In the genomic region with DNA sequence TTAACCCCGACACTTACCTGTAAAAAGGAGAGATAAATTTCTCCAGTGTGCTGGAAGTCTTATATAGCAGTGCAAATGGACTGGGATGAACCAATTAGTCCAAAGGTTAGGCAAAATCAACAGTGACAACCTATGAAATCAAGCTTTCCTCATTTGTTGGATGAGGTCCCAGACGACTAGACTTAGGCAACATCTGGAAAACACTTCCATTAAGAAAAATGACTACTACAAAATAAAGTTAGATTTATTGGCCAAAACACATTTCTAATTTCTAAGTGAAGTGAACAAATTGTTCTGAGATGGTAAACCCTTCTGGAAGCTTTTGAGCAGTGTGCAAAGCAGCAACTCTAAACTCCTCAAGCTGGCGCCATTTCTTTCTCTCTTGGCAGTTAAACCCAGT, we compare ENCODE assay signal across 19 mouse cellular contexts. TPM values are rescaled to one million over a fixed set of nuclear protein-coding genes. Genes with fewer than 3 reads are reported as not detected.
DNase-seq lines count a peak whose midpoint lies in the region; ATAC-seq and TF ChIP-seq lines count a peak whose summit lies in the region.
"Had no signal": no experiment of that assay in that cellular context is flagged by ENCODE, and none has a peak within 500 bp of the region (broad histone marks: within the 10 kb centered on the region; RNA-seq: fewer than 3 reads in every experiment).

Prg4 (minus strand) TSS at position 34 of the 400 bp plus-strand sequence.

- peak within 1 kb of the TSS; percentile 51 for H3K27ac ChIP-seq in heart, adult 2 months
- no peak within 1 kb of the TSS for H3K27ac ChIP-seq in heart, embryonic 12.5 days (ENCODE audit: poor library complexity, severe bottlenecking)
- H3K27ac ChIP-seq in lung, postnatal 0 days (ENCODE audit: low read length) = no peak within 1 kb of the TSS
- no peak within 1 kb of the TSS for H3K27ac ChIP-seq in midbrain, embryonic 10.5 days (replicated peaks)
- H3K27ac ChIP-seq in forebrain, postnatal 0 days (ENCODE audit: low read depth, low read length) = no peak within 1 kb of the TSS
- H3K27ac ChIP-seq: forebrain, embryonic 10.5 days; hindbrain, embryonic 10.5 days; intestine, embryonic 15.5 days; left cerebral cortex, adult 2 months; limb, embryonic 13.5 days; macrophage; midbrain, embryonic 15.5 days; stomach, postnatal 0 days had no signal

- no peak within 1 kb of the TSS for H3K4me2 ChIP-seq in heart, embryonic 12.5 days
- H3K4me2 ChIP-seq in lung, postnatal 0 days (replicated peaks; ENCODE audit: low read depth, low read length) = no peak within 1 kb of the TSS
- no peak within 1 kb of the TSS for H3K4me2 ChIP-seq in forebrain, postnatal 0 days (ENCODE audit: low read depth)
- H3K4me2 ChIP-seq: intestine, embryonic 15.5 days; limb, embryonic 13.5 days; midbrain, embryonic 15.5 days had no signal

- TF ChIP-seq POLR2A in heart, adult 2 months (IDR thresholded peaks at IDR 0.05; ENCODE audit: insufficient read depth, low read depth, low read length) = no peak

- no peak within 1 kb of the TSS for H3K9ac ChIP-seq in heart, adult 2 months (ENCODE audit: low read depth, low read length)
- no peak within 1 kb of the TSS for H3K9ac ChIP-seq in heart, embryonic 12.5 days
- H3K9ac ChIP-seq in lung, postnatal 0 days (replicated peaks; ENCODE audit: low read depth) = no peak within 1 kb of the TSS
- H3K9ac ChIP-seq in forebrain, postnatal 0 days = no peak within 1 kb of the TSS
- H3K9ac ChIP-seq: intestine, embryonic 15.5 days; limb, embryonic 13.5 days; midbrain, embryonic 15.5 days had no signal

- intact Hi-C loops in heart, adult 2 months (cut with DNase I) = no loop called here

- H3K27me3 ChIP-seq in heart, adult 2 months (ENCODE audit: control insufficient read depth, insufficient read depth, low read length) = no peaks in the 10 kb centered on the region
- H3K27me3 ChIP-seq in heart, embryonic 12.5 days (replicated peaks) = no peaks in the 10 kb centered on the region
- no peaks in the 10 kb centered on the region for H3K27me3 ChIP-seq in lung, postnatal 0 days (replicated peaks; ENCODE audit: insufficient read depth, low read length)
- H3K27me3 ChIP-seq in midbrain, embryonic 10.5 days (ENCODE audit: low read depth, poor library complexity, severe bottlenecking) = no peaks in the 10 kb centered on the region
- no peaks in the 10 kb centered on the region for H3K27me3 ChIP-seq in forebrain, postnatal 0 days (ENCODE audit: insufficient read depth, low read length)
- H3K27me3 ChIP-seq: intestine, embryonic 15.5 days; limb, embryonic 13.5 days; midbrain, embryonic 15.5 days; Patski had no signal

- H3K79me2 ChIP-seq in heart, adult 2 months (replicated peaks; ENCODE audit: control insufficient read depth, insufficient read depth, low read length) = no peaks in the 10 kb centered on the region

- peaks cover 1% of the 10 kb centered on the region for H3K4me1 ChIP-seq in heart, adult 2 months (ENCODE audit: control insufficient read depth, insufficient read depth, low read length)
- 0 out of 2 replicates have a peak, but pooled peaks cover 4% of the 10 kb centered on the region for H3K4me1 ChIP-seq in heart, embryonic 12.5 days (replicated peaks)
- H3K4me1 ChIP-seq in lung, postnatal 0 days (ENCODE audit: insufficient read depth, low read depth, low read length) = peaks cover 3% of the 10 kb centered on the region; the same call in 1 of the 2 replicates
- no peaks in the 10 kb centered on the region for H3K4me1 ChIP-seq in midbrain, embryonic 10.5 days
- no peaks in the 10 kb centered on the region for H3K4me1 ChIP-seq in forebrain, postnatal 0 days (ENCODE audit: insufficient read depth)
- H3K4me1 ChIP-seq: hindbrain, embryonic 10.5 days; intestine, embryonic 15.5 days; midbrain, embryonic 15.5 days had no signal

- no peak for TF ChIP-seq EP300 in heart, adult 2 months (IDR thresholded peaks at IDR 0.05; ENCODE audit: insufficient read depth, low read depth, low read length)
- 0 out of 2 replicates have a peak, but pooled peaks have one; percentile 9 for TF ChIP-seq EP300 in lung, postnatal 0 days (IDR thresholded peaks at IDR 0.05)

- WGBS in heart, adult 2 months = 60% methylated on average over 3 of the region's 3 CpGs
- 85% methylated on average over 3 of the region's 3 CpGs for WGBS in heart, embryonic 12.5 days
- 72% methylated on average over 3 of the region's 3 CpGs for WGBS in lung, postnatal 0 days
- WGBS in midbrain, embryonic 10.5 days = 91% methylated on average over 3 of the region's 3 CpGs
- 81% methylated on average over 3 of the region's 3 CpGs for WGBS in forebrain, postnatal 0 days

- no peaks in the 10 kb centered on the region for H3K9me3 ChIP-seq in heart, embryonic 12.5 days (replicated peaks)
- no peaks in the 10 kb centered on the region for H3K9me3 ChIP-seq in lung, postnatal 0 days (ENCODE audit: low read length)
- H3K9me3 ChIP-seq in midbrain, embryonic 10.5 days (replicated peaks) = no peaks in the 10 kb centered on the region
- H3K9me3 ChIP-seq in forebrain, postnatal 0 days (ENCODE audit: low read length) = no peaks in the 10 kb centered on the region
- H3K9me3 ChIP-seq: forebrain, embryonic 10.5 days; hindbrain, embryonic 10.5 days; intestine, embryonic 15.5 days; limb, embryonic 13.5 days; midbrain, embryonic 15.5 days had no signal

- no peak for DNase-seq in heart, adult 2 months
- DNase-seq in lung, postnatal 0 days (ENCODE audit: low spot score) = peak; percentile 61
- no peak for DNase-seq in lung, postnatal 4 days
- peak; percentile 54 to 62 for DNase-seq in heart, adult 9 months (ENCODE audit: low spot score in 2 of 2)
- no peak for DNase-seq in midbrain, embryonic 10.5 days (ENCODE audit: low spot score)
- no peak for DNase-seq in forebrain, postnatal 0 days
- DNase-seq: cerebellum, postnatal 10 days; thymus, postnatal 25 days had no signal

- no peaks in the 10 kb centered on the region for H3K36me3 ChIP-seq in heart, adult 2 months (ENCODE audit: control insufficient read depth, insufficient read depth, low read length)
- H3K36me3 ChIP-seq in heart, embryonic 12.5 days = no peaks in the 10 kb centered on the region
- no peaks in the 10 kb centered on the region for H3K36me3 ChIP-seq in lung, postnatal 0 days (ENCODE audit: insufficient read depth, low read length)
- H3K36me3 ChIP-seq in midbrain, embryonic 10.5 days = no peaks in the 10 kb centered on the region
- no peaks in the 10 kb centered on the region for H3K36me3 ChIP-seq in forebrain, postnatal 0 days (ENCODE audit: insufficient read depth)
- H3K36me3 ChIP-seq: forebrain, embryonic 10.5 days; hindbrain, embryonic 10.5 days; intestine, embryonic 15.5 days; limb, embryonic 13.5 days; midbrain, embryonic 15.5 days had no signal

- no peak for TF ChIP-seq CTCF in heart, adult 2 months (IDR thresholded peaks at IDR 0.05)
- TF ChIP-seq CTCF in lung, postnatal 0 days (IDR thresholded peaks at IDR 0.05) = no peak
- TF ChIP-seq CTCF in forebrain, postnatal 0 days (IDR thresholded peaks at IDR 0.05; ENCODE audit: low read depth) = no peak

- no peak for ATAC-seq in heart, embryonic 12.5 days (ENCODE audit: insufficient number of reproducible peaks, low FRiP score)
- ATAC-seq in lung, postnatal 0 days = no peak
- no peak for ATAC-seq in forebrain, postnatal 0 days
- ATAC-seq: intestine, embryonic 15.5 days; midbrain, embryonic 15.5 days; Patski had no signal

- H3K4me3 ChIP-seq in heart, adult 2 months = peak within 1 kb of the TSS; percentile 14; the same call in 1 of the 2 replicates
- H3K4me3 ChIP-seq in heart, embryonic 12.5 days = no peak within 1 kb of the TSS
- no peak within 1 kb of the TSS for H3K4me3 ChIP-seq in lung, postnatal 0 days (ENCODE audit: low read depth, low read length)
- H3K4me3 ChIP-seq in midbrain, embryonic 10.5 days = no peak within 1 kb of the TSS
- H3K4me3 ChIP-seq in forebrain, postnatal 0 days (ENCODE audit: low read depth, low read length) = no peak within 1 kb of the TSS
- H3K4me3 ChIP-seq: forebrain, embryonic 10.5 days; hindbrain, embryonic 10.5 days; intestine, embryonic 15.5 days; left cerebral cortex, adult 2 months; limb, embryonic 13.5 days; midbrain, embryonic 15.5 days had no signal

RNA-seq across cellular contexts. Expression of gene Prg4, which starts in this region (rescaled TPM):
- 10 to 100 TPM; 16.8 to 27.1 TPM for total RNA-seq in heart, adult 2 months (2021)
- polyA plus RNA-seq in heart, adult 2 months (2012; rRNA removed) = 9.1 and 9.7 TPM in 2 replicates
- 0.46 and 0.63 TPM in 2 replicates for polyA plus RNA-seq in heart, embryonic 12.5 days (2016; fragmentation: Nextera tagmentation; extraction: Ambion mirVana)
- polyA plus RNA-seq in lung, postnatal 0 days (2015; fragmentation: Nextera tagmentation; extraction: Ambion mirVana) = 0.51 and 0.69 TPM in 2 replicates
- 0.37 and 0.53 TPM in 2 replicates for polyA plus RNA-seq in midbrain, embryonic 10.5 days (2016; fragmentation: Nextera tagmentation; extraction: Ambion mirVana)
- 0.23 and 1.00 TPM in 2 replicates for total RNA-seq in forebrain, postnatal 0 days (2014; rRNA removed)
- 0.39 and 0.96 TPM in 2 replicates for polyA plus RNA-seq in forebrain, postnatal 0 days (2015; fragmentation: Nextera tagmentation; extraction: Ambion mirVana)
- polyA plus RNA-seq: macrophage; small intestine, adult 2 months had no signal

Comparison
In these comparisons a context has a peak if more than half of its experiments do, and no peak if none do; other contexts are left out.
1. DNase-seq: peak in heart, adult 9 months (2 of 2); none in heart, adult 2 months (0 of 2), lung, postnatal 4 days (0 of 2), midbrain, embryonic 10.5 days (single experiment) and forebrain, postnatal 0 days (single experiment).
2. Peak in DNase-seq in lung, postnatal 0 days; RNA of the gene not detected or under 1 TPM.